Mouse (Mus musculus): ENCODE results near the gene Ccdc142.

The Ccdc142 gene

GRCm38 (mm10) chr6:83084477-83084876, 16.9 kb upstream of the Ccdc142 start:
- DNase-seq (ENCODE audit: low spot score in 2 of 2), result no peak

GRCm38 (mm10) chr6:83086121-83087035, 15.0 kb upstream of the Ccdc142 start, which contains the start of gene Lbx2:
TSS of gene Lbx2 (plus strand) at chr6:83086367.
- no peak for DNase-seq (ENCODE audit: low spot score in 2 of 2)

GRCm38 (mm10) chr6:83087205-83087925, 14.0 kb upstream of the Ccdc142 start:
- DNase-seq (ENCODE audit: low spot score in 2 of 2), result no peak

GRCm38 (mm10) chr6:83087926-83088260, 13.5 kb upstream of the Ccdc142 start:
- DNase-seq (ENCODE audit: low spot score in 2 of 2), result no peak

- DNase-seq (ENCODE audit: low spot score in 2 of 2), result no peak
Measured at GRCm38 (mm10) chr6:83092416-83093127, 8.8 kb upstream of the Ccdc142 start.

GRCm38 (mm10) chr6:83095968-83096367, 5.4 kb upstream of the Ccdc142 start:
- DNase-seq (ENCODE audit: low spot score in 2 of 2), result no peak

GRCm38 (mm10) chr6:83098411-83098810, 3.0 kb upstream of the Ccdc142 start:
- DNase-seq (ENCODE audit: low spot score in 2 of 2), result no peak

GRCm38 (mm10) chr6:83101688-83102556, 521 bp downstream of the Ccdc142 start:
- peak; percentile 74 to 90 for DNase-seq (ENCODE audit: low spot score in 2 of 2)

GRCm38 (mm10) chr6:83103130-83103650, 1.8 kb downstream of the Ccdc142 start:
- no peak for DNase-seq (ENCODE audit: low spot score in 2 of 2)

GRCm38 (mm10) chr6:83104158-83104557, 2.8 kb downstream of the Ccdc142 start:
- DNase-seq (ENCODE audit: low spot score in 2 of 2), result no peak

GRCm38 (mm10) chr6:83107566-83108400, 6.4 kb downstream of the Ccdc142 start:
- peak; percentile 90 to 97 for DNase-seq (ENCODE audit: low spot score in 2 of 2)

GRCm38 (mm10) chr6:83108762-83109668, 7.6 kb downstream of the Ccdc142 start, which contains the start of gene Mrpl53:
TSS of gene Mrpl53 (plus strand) at chr6:83109040.
- DNase-seq (ENCODE audit: low spot score in 2 of 2), result peak; percentile 81 to 90

- peak in 1 of 2 experiments; percentile 53 for DNase-seq (ENCODE audit: low spot score in 2 of 2)
Measured at GRCm38 (mm10) chr6:83111510-83112136, 10.2 kb downstream of the Ccdc142 start.

- peak; percentile 93 to 97 for DNase-seq (ENCODE audit: low spot score in 2 of 2)
Measured at GRCm38 (mm10) chr6:83115011-83115671, 13.7 kb downstream of the Ccdc142 start, which contains the start of gene Mogs. TSS of gene Mogs (plus strand) at chr6:83115496.

- DNase-seq (ENCODE audit: low spot score in 2 of 2), result peak in 1 of 2 experiments; percentile 76
Measured at GRCm38 (mm10) chr6:83115682-83116372, 14.4 kb downstream of the Ccdc142 start.

- peak in 1 of 2 experiments; percentile 64 for DNase-seq (ENCODE audit: low spot score in 2 of 2)
Measured at GRCm38 (mm10) chr6:83116373-83117164, 15.2 kb downstream of the Ccdc142 start.

All from spleen, postnatal 4 days (tissue).